Mouse (Mus musculus) adrenal gland, postnatal 25 days (tissue): ENCODE data around the gene Slu7. TPM values are rescaled to one million over a fixed set of nuclear protein-coding genes. Genes with fewer than 3 reads are reported as not detected.
A peak's percentile ranks its signal among the peaks of the same experiment; 100 is the strongest.

Experiments
- DNase-seq: peaks from one replicate; pipeline ENCODE4 v3.0.0; 2021; ENCODE audit warnings: mixed read lengths
- total RNA-seq: library from RNA; stranded (reverse); gene quantifications from 2 replicates; pipeline ENCODE4 v1.2.3, GENCODE M21; 2021

The Slu7 gene
- total RNA-seq, 1 experiment from 2014 or later, result 48.1 TPM

DNA sequence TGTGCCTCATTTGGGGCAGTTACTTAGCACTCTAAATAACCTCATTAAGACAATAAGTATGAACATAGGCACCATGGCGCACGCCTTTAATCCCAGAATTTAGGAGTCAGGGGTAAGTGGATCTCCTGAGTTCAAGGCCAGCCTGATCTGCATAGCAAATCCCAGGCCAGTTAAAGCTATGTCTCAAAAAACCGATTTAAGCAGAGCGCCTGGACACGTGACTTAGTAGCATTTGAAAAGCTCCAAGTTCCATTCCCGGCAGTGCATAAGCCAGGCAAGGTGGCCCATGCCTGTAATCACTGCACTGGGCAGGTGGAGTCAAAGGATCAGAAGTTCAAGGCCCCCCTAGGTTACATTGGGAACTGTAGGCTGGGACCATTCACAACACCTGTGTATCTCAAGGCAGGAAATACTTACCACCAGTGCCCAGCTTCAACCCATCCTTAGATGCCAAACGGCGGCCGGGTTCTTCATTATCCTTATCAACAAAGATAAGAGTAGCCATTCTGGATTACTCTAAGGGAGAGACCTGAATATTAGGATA, 8.3 kb upstream of the Slu7 start:
- no peak for DNase-seq

DNA sequence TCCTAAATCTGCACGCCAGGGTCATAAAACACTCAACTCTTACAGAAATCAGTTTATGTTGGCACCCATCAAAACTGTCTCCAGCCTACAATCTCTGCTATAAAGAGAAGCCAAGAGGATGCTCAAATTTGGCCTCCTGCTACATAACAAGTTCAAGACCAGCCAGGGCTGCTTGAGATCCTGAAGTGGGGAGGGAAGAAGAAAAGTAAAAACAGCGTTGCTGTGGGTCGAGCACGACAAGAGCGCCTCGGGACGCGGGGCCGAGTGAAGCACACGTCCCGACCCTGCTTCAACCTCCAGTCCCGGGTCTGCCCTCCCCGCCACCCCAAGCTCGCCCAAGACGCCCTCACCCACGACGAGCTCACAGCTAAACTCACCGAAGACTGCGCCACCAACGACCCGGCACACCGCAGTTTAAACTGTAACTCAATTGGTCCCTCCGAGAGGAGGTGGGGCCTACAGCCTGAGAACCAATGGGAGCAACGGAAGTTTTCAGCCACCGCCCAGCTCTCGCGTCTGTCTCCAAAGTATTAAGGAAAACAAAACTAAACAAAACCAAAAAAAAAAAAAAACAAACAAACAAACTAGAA, 7.6 kb upstream of the Slu7 start, which contains the start of gene Pttg1:
Pttg1 (minus strand) TSS at position 428 of the 590 bp plus-strand sequence.
- DNase-seq, result peak; percentile 79

DNA sequence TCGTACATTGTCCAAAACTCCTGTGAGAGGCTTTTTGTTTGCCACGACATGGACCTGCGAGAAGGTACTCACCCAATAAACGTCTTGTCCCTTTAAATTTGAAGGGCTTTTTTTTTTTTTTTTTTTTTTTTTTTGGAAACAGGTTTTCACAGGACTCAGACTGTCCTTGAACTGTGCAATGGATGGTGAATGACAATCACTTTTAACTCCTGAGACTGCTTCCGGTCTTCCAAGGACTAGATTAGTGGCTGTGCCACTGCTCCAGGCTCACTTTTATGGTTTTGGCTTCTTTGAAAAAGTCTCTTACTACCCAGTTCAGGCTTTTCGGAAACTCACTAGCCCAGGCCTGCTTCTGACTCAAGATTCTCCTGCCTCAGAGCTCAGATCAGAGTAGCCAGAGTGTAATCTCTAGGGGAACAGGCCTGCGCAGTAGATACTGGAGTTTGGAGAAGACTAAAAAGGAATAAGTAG, 7.1 kb upstream of the Slu7 start:
- no peak for DNase-seq

DNA sequence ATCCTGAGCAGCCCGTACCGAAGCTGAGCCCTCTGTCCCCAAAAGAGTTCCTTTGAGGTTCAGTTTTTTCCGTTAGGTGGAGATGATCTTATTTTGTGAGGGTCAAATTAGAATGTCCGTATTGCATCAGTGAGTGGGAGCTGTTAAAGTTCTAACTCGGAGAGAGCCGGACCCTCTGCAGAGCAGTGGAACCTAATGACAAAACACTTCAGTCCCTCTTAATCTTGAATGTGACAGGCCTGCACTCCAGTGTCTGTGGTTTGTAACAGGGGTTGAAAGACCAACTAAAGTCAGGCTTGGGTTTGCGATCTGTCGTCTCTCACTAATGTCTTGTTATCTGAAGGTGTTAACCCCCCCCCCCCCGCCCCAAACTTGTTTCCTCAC, 472 bp downstream of the Slu7 start:
- no peak for DNase-seq

DNA sequence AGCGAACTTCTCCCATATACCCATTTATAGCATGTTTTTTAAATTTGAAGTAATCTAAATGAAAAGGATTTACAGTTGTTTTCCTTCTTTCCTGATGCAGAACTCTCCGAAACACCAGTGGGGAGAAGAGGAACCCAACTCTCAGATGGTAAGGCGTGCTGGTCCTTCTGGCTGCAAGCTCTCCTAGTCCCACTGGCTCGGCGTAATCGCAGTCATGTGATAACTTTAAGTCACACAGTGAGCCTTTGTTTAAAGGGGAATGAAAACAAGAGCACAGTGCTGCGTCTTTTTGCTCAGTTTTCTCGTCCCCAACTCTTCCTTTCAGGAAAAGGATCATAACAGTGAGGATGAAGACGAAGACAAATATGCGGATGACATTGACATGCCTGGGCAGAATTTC, 7.6 kb downstream of the Slu7 start:
- DNase-seq, result no peak

DNA sequence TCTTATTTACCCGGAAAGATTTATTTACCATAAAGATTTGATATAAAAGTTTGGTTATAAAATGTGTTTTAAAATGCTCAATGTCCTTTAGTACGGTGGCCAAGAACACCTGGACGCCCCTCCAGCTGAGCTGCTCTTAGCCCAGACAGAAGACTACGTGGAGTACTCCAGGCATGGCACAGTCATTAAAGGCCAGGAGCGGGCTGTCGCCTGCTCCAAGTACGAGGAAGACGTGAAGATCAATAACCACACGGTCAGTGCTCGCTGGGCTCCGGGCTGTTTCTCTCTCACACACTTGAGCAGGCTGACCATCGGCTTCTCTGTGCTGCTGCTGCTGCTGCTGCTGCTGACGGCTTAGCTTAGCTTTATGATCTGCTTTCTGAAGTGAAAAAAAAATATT, 9.6 kb downstream of the Slu7 start:
- DNase-seq, result no peak

DNA sequence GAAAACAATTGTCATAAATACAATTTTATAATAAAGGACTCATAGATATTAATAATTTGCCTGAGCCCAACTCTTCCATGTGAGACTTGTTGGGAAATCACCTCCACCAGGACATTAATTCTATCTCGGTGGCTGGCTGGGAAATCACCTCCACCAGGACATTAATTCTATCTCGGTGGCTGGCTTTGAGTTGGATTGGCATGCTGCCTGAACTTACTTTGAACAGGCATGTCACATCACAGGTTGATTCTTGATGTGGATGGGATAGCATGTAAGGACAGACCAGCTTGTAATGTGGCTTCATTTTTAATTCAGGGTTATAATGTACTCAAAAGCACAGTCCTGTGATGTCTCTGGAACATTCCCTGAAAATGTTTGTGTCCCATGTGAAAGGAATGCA, 16.4 kb downstream of the Slu7 start:
- DNase-seq, result no peak

DNA sequence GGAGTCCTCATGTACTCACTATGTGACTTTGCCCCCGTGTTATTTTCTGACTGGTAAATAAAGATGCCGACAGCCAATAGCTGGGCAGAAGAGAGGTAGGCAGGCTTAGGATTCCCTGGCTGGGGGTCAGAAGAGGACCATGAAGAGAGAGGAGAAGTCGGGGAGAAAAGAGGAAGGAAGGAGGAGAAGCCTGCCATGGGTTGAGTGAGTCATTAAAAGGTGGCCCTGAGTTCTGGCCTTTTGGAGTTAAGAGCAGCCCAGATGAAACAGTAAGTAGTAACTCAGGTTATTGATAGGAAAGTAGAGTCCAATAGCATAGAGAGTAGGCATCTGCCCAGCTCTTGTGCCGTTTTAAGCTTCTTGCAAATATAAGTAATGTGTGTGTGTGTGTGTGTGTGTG, 17.8 kb downstream of the Slu7 start:
- no peak for DNase-seq

DNA sequence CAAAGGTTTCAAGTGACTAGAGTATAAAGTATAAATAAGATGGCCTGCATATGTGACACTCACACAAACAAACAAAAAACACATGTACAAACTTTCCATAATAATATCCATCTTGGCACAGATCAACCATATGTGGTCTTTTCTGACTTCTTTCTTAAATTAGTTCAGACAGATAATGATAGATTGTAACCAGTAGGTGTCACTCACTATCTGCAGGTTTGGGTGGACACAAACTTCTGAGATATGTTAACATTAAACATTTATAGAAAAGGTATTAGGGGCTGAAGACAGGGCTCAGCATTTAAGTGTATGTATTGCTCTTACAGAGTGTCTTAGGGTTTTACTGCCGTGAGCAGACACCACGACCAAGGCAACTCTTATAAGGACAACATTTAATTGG, 18.7 kb downstream of the Slu7 start:
- no peak for DNase-seq

DNA sequence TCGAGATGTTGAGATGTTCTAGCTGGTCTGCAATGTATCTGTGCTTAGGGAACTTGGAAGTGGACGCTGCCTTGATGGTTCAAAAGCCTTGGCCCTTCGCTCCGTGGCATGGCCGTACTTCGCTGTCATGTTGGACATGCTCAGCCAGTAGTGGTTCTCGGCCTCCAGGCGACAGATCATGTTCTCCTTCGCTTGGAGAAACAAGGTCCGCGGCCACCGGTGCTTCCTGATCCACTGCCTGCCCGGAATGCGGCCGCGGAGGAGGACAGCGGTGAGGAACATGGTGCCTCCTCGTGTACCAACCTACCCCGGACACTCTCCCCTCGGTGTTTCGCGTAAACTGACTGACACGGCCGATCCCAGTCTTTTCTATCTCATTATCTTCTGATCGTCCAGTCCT, 29.7 kb downstream of the Slu7 start:
- DNase-seq, result no peak

DNA sequence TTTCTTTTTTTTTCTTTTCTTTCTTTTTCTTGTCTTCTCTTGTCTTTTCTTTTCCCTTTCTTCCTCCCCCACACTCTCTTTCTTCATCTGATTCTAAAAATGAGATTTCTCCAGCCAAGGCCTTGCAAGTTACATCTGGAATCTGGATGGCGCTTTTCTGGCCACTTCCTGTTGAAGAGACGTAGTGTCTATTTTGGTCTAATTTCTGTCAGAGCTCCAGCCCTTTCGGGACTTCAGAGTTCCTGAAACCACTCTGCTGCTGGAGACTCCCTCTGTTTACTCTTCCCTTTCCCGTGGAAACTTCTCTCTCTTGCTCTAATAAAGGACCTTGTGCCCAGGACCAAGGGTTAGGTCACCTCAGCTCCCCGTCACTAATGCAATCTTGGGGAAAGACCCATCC, 36.6 kb downstream of the Slu7 start:
- no peak for DNase-seq

DNA sequence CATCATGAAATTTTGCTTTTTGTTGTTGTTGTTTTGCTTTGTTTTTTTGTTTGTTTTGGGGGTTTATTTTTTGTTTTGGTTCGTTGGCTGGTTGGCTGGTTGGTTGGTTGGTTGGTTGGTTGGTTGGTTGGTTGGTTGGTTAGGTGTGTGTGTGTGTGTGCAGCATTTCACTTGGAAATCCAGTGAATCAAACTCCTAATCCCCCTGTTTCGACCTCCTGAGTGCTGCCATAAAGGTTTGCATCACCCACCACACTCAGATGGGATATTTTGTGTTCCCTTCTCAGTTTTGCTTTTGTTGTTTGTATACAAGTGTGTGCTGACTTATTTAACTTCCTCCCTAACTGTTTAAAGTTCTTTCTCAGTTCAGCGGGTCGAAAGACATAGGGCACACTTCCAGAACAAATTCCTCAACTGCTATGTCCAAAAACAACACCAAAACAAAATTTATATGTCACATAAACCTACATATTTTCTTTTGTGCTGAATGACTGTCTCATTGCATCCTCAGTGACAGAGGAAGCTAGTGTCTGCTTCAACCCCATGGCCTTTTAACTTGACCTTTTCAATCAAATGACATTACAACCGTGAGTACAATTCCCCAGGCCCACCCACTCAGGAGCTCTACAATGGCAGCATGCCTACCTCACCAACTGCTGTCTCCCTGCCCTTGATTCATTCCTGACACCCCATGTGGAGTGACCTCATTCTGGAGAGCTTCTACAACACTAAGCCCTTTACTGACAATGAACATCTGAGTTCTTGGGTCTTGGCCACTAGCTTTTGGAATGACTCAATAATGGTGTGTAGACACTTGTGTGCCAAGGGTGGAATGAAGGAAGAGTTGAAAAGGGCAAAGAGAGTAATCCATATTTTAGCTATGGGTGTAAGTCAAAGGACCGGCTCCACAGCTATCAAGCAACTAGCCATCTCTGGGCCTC, 37.6 kb downstream of the Slu7 start:
- no peak for DNase-seq

DNA sequence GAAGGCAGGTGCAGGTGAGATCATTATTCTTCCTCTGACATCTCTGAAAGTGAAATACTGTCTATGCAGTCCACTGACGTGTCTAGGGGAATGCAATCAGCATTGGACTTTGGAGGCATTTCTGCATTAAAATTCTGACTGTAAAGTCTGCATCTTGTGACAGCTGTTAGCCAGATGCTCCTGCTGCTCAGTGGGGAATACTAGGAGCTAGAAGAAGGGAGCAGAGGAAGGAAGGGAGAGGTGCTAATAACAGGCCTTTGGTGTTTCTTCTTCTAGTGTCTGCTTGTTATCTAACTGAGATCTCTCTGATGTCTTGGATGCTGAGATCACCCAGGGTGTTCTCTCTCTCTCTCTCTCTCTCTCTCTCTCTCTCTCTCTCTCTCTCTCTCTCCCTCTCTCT, 39.6 kb downstream of the Slu7 start:
- no peak for DNase-seq

DNA sequence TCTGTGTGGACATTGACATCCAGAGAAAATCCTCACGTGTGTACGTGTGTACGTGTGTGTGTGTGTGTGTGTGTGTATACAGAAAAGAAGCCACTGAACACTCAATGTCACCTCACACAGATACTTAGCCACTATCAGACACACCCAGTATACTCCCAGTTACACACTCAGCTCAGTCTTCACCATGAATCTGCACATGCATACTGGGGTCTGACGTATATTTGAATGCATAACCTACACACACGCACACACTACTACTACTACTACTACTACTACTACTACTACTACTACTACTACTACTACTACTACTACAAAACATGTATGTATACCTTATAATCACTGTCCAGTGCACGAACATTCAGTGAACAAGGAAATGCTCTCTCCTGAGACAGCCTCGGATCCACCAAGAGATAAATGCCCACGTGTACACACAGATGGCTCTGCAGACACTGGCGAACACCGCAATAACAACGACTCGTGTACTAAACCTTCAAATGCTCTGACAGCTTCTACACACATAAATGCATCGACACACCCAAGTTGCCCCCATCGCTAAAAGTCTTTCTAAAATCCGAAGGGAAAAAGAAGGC, 40.2 kb downstream of the Slu7 start:
- no peak for DNase-seq

DNA sequence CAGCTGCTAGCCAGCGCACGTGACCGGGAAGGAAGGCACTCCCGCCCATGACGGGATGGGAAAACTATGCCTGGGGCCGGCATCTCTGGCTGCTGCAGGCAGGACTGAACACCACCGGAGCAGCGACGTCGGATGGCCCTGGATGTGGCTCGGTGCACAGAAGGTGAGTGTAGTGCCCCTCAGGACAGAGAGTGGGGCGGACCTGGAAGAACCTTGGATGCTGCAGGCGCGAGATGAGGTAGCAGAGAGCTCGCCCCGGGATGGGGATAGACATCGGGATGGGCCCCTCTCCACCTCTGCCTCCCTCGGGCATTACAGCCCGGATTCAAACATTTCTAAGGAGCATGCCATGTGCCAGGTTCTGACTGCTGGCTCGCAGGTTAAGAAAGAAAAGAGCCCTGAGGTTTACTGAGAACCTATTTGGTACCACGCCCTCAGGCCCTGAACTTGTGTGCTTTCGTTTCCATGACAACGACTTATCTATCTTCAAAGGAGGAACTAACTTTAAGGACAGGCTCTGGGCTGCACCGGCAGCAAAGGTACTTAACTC, 40.8 kb downstream of the Slu7 start, which contains the start of gene C1qtnf2:
C1qtnf2 (plus strand) TSS at position 52 of the 550 bp plus-strand sequence.
- peak; percentile 59 for DNase-seq

DNA sequence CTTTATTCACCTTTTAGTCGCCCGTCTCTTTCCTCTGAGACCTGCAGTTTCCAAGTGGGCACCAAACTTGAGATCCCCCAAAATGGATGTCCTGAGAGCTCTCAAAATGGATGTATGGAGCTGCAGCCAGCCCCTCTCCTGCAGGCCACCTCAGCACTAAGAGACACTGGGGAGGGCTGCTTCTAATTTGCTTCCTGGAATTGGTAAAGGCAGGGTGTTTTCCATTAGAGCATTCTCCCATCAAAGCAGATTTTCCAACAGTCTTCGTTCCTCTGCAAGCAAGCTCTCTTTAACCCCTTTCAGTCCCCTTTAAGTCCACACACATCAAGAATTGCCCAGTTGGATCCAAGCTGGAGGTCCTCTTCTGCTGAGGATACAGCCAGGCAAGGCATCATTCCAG, 45.8 kb downstream of the Slu7 start:
- no peak for DNase-seq

DNA sequence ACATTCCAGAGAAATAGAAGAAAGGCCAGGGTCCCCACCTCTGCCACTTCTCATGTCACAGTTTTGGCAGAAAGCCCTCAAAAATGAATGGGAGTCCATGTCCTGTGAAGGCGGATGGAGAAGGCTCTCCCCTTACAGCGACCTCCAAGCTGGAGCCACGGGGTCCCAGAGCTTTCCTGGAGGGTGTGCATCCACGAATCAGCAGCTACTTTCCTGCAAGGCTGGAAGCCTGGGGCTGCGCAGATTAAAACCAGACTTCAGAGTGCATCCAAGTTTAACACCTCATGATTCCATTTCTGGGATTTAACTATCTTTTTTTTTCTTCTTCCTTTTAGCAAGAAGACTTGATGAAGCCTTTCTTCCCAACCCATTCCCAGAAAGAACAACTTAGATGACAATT, 47.0 kb downstream of the Slu7 start:
- DNase-seq, result no peak

DNA sequence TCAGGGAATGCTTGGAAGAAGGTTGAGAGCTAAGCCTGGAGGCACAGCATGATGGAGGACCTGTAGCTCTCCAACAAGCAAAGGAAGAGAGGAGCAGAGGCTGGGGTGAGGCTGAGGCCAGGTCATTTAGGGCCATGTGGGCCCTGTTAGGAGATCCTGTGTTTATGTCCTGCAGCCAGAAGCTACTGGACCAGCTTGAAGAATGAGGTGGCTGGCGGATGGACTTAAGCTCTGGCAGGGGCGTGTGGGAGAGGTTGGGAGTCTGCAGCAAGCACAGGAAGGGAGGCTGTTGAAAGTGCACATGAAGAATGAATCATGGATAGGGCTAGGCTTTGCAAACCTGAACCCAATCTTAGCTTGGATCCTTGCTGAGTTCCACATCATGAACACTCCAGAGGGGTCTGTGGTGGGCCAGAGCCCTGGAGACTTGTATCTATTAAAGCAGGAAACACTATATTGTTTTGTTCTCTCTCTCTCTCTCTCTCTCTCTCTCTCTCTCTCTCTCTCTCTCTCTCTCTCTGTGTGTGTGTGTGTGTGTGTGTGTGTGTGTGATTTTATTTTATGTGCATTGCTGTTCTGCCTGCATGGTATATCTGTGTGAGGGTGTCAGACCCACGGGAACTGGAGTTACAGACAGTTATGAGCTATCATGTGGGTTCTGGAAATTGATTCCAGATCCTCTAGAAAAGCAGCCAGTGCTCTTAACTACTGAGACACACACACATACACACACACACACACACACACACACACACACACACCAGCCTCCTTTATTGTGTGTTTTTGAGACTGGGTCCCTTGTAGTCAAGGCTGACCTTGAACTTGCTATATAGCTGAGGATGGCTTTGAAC, 48.4 kb downstream of the Slu7 start:
- DNase-seq, result no peak

DNA sequence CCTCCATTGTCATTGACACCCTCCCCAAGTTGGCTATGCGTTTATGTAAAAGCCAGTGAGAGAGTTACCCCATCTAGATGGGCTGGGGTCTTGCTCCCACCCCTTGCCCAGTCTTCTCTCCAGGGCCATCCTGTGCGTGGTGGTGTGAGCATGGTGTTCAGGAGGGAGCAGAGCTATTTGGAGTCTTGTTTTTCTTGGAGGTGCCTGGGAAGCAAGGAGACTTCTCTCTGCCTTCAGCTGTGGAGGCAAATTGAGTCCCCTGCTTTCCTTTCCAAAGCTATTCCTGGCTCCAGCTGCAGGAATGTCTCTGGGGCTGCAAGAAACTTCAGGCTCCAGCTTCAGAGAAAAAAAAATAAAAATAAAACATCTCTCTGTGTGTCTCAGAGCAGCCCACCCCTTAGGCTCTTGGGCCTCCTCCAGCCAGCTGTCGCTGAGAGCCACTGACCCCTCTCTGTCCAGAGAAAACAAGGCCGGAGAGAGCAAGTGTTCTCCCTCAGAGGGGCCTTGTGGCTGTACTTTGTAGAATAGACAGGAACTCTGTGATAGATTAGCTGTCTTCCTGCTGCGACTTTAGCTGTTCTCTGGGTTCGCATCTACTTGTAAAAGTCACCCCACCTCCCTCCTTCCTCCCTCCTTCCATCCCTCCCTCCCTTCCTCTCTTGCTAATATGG, 49.7 kb downstream of the Slu7 start:
- DNase-seq, result no peak

DNA sequence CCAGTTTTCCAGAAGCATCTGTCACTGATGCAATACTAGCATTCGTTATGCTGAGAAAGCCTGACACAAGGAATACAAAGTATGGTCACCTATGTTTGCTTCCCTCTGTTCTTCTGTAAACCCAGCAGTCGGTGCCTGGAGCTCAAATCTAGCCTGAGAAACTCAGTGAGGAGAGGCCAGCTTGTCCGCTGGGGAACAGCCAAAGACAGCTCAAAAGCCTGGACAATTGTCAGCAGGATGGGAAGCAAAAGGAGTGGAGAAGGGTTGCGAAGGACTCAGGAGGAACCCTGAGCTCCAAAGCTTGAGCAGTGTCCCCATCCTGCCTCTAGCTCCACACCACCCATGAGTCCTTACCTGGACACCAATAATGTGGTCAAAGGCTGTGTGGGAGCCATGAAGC, 50.5 kb downstream of the Slu7 start:
- DNase-seq, result no peak

DNA sequence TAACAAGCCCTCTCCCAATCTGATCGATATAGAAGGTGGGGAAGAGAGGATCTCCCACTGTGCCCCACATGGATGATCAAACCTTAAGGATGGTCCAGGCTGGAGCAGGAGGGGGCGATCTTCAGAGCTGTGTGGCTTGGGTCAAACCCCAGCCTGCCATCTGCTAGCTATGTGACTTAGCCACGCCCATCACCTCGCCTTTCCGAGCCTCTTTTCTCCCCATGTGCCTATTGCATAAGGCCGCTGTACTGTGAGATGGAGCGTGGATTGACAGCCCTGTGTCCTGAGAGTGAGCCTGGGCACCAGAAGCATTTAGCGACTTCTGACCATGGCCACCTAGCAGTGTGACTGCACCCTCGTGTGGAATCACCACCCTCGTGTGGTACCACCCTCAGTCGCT, 51.1 kb downstream of the Slu7 start:
- no peak for DNase-seq
